Mouse (Mus musculus) myocyte (in vitro differentiated cells): ENCODE measurements around the gene Eya4. TPM values are rescaled to one million over a fixed set of nuclear protein-coding genes. Genes with fewer than 3 reads are reported as not detected.

Experiments used
- H3K27me3 ChIP-seq: one replicate; pipeline ENCODE4 v1.6.1; 2011; ENCODE audit not compliant: control insufficient read depth, insufficient read depth, insufficient read length
- H3K36me3 ChIP-seq: one replicate; pipeline ENCODE4 v1.6.1; 2011; ENCODE audit not compliant: control insufficient read depth, insufficient read depth
- H3K4me2 ChIP-seq: one replicate; pipeline ENCODE4 v1.6.1; 2011; ENCODE audit warnings: low read depth, control low read depth
- H3K4me3 ChIP-seq: one replicate; pipeline ENCODE4 v1.5.1; 2011; ENCODE audit warnings: mild to moderate bottlenecking, control low read depth, moderate library complexity
- H3K79me2 ChIP-seq: one replicate; pipeline ENCODE4 v1.6.1; 2011; ENCODE audit not compliant: control insufficient read depth, insufficient read depth
- H3ac ChIP-seq: one replicate; pipeline ENCODE4 v1.6.1; 2011; ENCODE audit not compliant: control insufficient read depth, insufficient read length
- CEBPB ChIP-seq: IDR thresholded peaks from 2 replicates; pipeline ENCODE4 v1.6.1; 2011; ENCODE audit warnings: mild to moderate bottlenecking, moderate library complexity; ENCODE audit not compliant: poor library complexity, insufficient read depth, severe bottlenecking
- E2F4 ChIP-seq: IDR thresholded peaks from one replicate; pipeline ENCODE4 v1.6.1; 2011; ENCODE audit warnings: mild to moderate bottlenecking, control low read depth, moderate library complexity; ENCODE audit not compliant: insufficient read depth
- MAX ChIP-seq: IDR thresholded peaks from one replicate; pipeline ENCODE4 v1.6.1; 2011; ENCODE audit warnings: low read depth, mild to moderate bottlenecking, control low read depth
- MYOD1 ChIP-seq, 3 experiments: IDR thresholded peaks; one replicate each; pipeline ENCODE4 v1.6.1; 2011; ENCODE audit warnings: control low read depth in 2 of 3, low read depth in 2 of 3, mild to moderate bottlenecking in 2 of 3, moderate library complexity in 1 of 3; ENCODE audit not compliant: insufficient read length in 2 of 3, control insufficient read depth in 1 of 3
- MYOG ChIP-seq, 3 experiments: IDR thresholded peaks; one replicate each; pipeline ENCODE4 v1.6.1; 2011; ENCODE audit warnings: control low read depth in 2 of 3, low read depth in 2 of 3, mild to moderate bottlenecking in 2 of 3; ENCODE audit not compliant: insufficient read length in 2 of 3, control insufficient read depth in 1 of 3, insufficient read depth in 1 of 3
- POLR2A ChIP-seq: IDR thresholded peaks from one replicate; pipeline ENCODE4 v1.6.1; 2011; ENCODE audit warnings: low read depth, mild to moderate bottlenecking, control low read depth, moderate library complexity; ENCODE audit not compliant: insufficient read length
- POLR2AphosphoS2 ChIP-seq: IDR thresholded peaks from one replicate; pipeline ENCODE4 v1.6.1; 2011; ENCODE audit warnings: low read depth, control low read depth; ENCODE audit not compliant: insufficient read length
- REST ChIP-seq: IDR thresholded peaks from one replicate; pipeline ENCODE4 v1.6.1; 2011; ENCODE audit warnings: mild to moderate bottlenecking, control low read depth, moderate library complexity; ENCODE audit not compliant: insufficient read depth, insufficient read length
- SRF ChIP-seq: IDR thresholded peaks from one replicate; pipeline ENCODE4 v1.6.1; 2011; ENCODE audit warnings: low read depth; ENCODE audit not compliant: control insufficient read depth, insufficient read length
- TCF12 ChIP-seq: IDR thresholded peaks from one replicate; pipeline ENCODE4 v1.6.1; 2011; ENCODE audit warnings: mild to moderate bottlenecking, control low read depth; ENCODE audit not compliant: poor library complexity, insufficient read depth, severe bottlenecking
- TCF3 ChIP-seq: IDR thresholded peaks from one replicate; pipeline ENCODE4 v1.6.1; 2011; ENCODE audit warnings: low read depth, control low read depth; ENCODE audit not compliant: insufficient read length
- USF1 ChIP-seq: IDR thresholded peaks from one replicate; pipeline ENCODE4 v1.6.1; 2011; ENCODE audit warnings: low read depth, mild to moderate bottlenecking, control low read depth, moderate library complexity
- polyA plus RNA-seq: library from polyadenylated mRNA; unstranded; fragments of >200 nt; fragmentation: generic; extraction: Trizol; gene quantifications from one replicate; pipeline ENCODE4 v1.2.1, GENCODE M21; 2012; ENCODE audit warnings: missing spikeins

Eya4 gene
- polyA plus RNA-seq, 1 experiment = 8.8 TPM

- no peak overlapping the region for H3K4me3 ChIP-seq
- no peak for TF ChIP-seq MAX
- TF ChIP-seq POLR2A = no peak
- no peak for TF ChIP-seq SRF
- TF ChIP-seq USF1 = no peak
- TF ChIP-seq MYOG (IDR thresholded peaks at IDR 0.05; ENCODE audit: control insufficient read depth in 1 of 3, insufficient read depth in 1 of 3, insufficient read length in 2 of 3, low read depth in 2 of 3) = no peak
- TF ChIP-seq TCF12 = no peak
- TF ChIP-seq MYOD1 (IDR thresholded peaks at IDR 0.05; ENCODE audit: control insufficient read depth in 1 of 3, insufficient read length in 2 of 3, low read depth in 2 of 3) = no peak
- no peak for TF ChIP-seq E2F4
- no peak overlapping the region for H3K4me2 ChIP-seq
- no peak overlapping the region for H3ac ChIP-seq
- H3K79me2 ChIP-seq = no peaks in the 10 kb centered on the region
- H3K27me3 ChIP-seq = no peaks in the 10 kb centered on the region
- no peaks in the 10 kb centered on the region for H3K36me3 ChIP-seq
These were observed 264.0 kb downstream of the Eya4 start for GRCm38 (mm10) chr10:23086352-23087215.

- TF ChIP-seq SRF (no peak), MYOG (IDR thresholded peaks at IDR 0.05; ENCODE audit: control insufficient read depth in 1 of 3, insufficient read depth in 1 of 3, insufficient read length in 2 of 3, low read depth in 2 of 3) (no peak), E2F4 (no peak), USF1 (no peak), CEBPB (no peak), MYOD1 (IDR thresholded peaks at IDR 0.05; ENCODE audit: control insufficient read depth in 1 of 3, insufficient read length in 2 of 3, low read depth in 2 of 3) (no peak), TCF12 (no peak), MAX (no peak), POLR2AphosphoS2 (no peak), POLR2A (no peak), TCF3 (no peak), REST (no peak)
- Histone ChIP-seq H3K36me3 (no peaks in the 10 kb centered on the region), H3ac (no peak overlapping the region), H3K79me2 (no peaks in the 10 kb centered on the region), H3K4me2 (no peak overlapping the region), H3K27me3 (no peaks in the 10 kb centered on the region), H3K4me3 (no peak overlapping the region)
These were observed 269.1 kb downstream of the Eya4 start for GRCm38 (mm10) chr10:23081548-23081828.

- Histone ChIP-seq H3K79me2 (no peaks in the 10 kb centered on the region), H3K4me3 (no peak overlapping the region), H3K4me2 (peak overlapping the region; percentile 25), H3K27me3 (no peaks in the 10 kb centered on the region), H3ac (no peak overlapping the region), H3K36me3 (no peaks in the 10 kb centered on the region)
- TF ChIP-seq CEBPB (no peak), MAX (no peak), TCF3 (no peak), TCF12 (no peak), REST (no peak), E2F4 (no peak), MYOG (IDR thresholded peaks at IDR 0.05; ENCODE audit: control insufficient read depth in 1 of 3, insufficient read depth in 1 of 3, insufficient read length in 2 of 3, low read depth in 2 of 3) (no peak), SRF (no peak), MYOD1 (IDR thresholded peaks at IDR 0.05; ENCODE audit: control insufficient read depth in 1 of 3, insufficient read length in 2 of 3, low read depth in 2 of 3) (no peak)
These were observed 269.6 kb downstream of the Eya4 start for GRCm38 (mm10) chr10:23080749-23081547.

GRCm38 (mm10) chr10:23076691-23077385 is 273.7 kb downstream of the Eya4 start:
- Histone ChIP-seq H3K36me3 (no peaks in the 10 kb centered on the region), H3K79me2 (no peaks in the 10 kb centered on the region), H3K4me2 (peak overlapping the region; percentile 75), H3ac (no peak overlapping the region), H3K27me3 (no peaks in the 10 kb centered on the region), H3K4me3 (peak overlapping the region; percentile 8)
- no peak for TF ChIP-seq REST
- TF ChIP-seq SRF = no peak
- TF ChIP-seq CEBPB = 0 out of 2 replicates have a peak, but pooled peaks have one; percentile 28
- no peak for TF ChIP-seq MAX
- TF ChIP-seq POLR2AphosphoS2 = no peak
- TF ChIP-seq MYOD1 (IDR thresholded peaks at IDR 0.05; ENCODE audit: control insufficient read depth in 1 of 3, insufficient read length in 2 of 3, low read depth in 2 of 3) = no peak
- TF ChIP-seq USF1 = no peak
- TF ChIP-seq TCF3 = no peak
- TF ChIP-seq POLR2A = peak; percentile 32
- TF ChIP-seq MYOG (IDR thresholded peaks at IDR 0.05; ENCODE audit: control insufficient read depth in 1 of 3, insufficient read depth in 1 of 3, insufficient read length in 2 of 3, low read depth in 2 of 3) = no peak
